Mouse (Mus musculus): ENCODE results near the gene Espn.

Gene Espn

DNA sequence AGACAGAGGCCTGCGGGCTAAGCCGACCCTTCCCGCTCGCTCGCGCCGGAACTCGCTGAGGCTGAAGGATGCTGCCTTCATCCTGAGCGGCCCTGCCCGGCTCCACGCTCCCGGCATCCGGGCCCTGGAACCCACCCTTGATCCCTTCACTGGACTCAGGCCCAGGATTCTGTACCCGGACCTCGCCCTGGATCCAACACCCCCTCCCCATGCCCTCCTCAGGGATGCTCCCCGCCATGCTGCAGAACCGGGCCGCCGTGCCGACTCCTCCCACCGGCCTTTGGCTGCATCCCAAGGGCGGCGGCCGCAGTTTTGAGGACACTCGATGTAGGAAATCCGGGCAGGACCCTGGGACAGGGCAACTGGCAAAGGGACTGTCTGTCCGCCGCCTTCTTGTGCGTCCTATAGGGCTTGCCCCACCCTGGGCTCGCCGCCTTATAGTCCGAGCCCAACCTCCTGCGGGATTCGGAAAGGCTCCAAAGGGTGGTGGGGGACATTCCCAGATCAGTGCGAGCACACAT lies 26.2 kb upstream of the Espn start:
- DNase-seq = peak; percentile 78 to 84

DNA sequence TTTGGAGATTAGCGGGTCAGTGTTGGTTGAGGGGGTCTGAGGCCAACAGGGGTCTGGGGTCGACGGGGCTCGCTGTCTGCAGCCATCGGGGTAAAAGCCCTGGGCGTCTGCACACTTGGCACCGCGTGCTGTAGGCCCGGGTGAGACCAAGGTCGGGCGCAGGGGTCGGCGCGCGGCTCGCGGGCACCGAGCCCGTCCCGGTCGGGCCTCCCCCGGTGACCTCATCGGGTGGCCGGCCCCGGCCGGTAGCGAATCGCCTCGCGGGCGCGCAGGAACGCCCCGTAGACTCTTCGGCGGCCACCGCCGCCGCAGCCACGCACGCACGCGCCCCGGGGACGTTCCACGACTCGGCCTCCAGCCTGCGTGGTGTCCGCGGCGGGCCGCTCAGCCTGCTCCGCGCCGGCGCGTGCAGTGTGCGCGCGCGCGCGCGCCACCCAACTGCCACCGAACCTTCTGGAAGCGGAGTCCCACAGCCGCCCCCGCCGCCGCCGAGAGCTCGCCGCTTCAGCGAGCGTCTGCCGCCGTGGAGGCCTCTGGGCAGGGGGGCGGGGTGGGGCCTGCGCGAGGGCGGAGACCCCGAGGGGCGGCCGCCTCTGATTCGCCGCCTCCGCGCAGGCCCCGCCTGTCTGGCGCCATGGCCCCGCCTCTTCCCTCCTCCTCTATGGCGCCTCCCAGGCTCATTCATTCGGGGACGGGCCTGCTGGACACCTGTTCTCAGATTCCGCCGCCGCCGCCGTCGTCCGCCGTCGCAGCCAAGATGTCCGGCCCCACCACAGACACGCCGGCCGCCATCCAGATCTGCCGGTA lies 25.6 kb upstream of the Espn start, which contains the start of gene Acot7:
TSS of gene Acot7 (plus strand) at position 598 of the 807 bp plus-strand sequence.
- DNase-seq = peak; percentile 94 to 99

- no peak for DNase-seq
Observed at GRCm38 (mm10) chr4:152177174-152177536, 25.0 kb upstream of the Espn start.

DNA sequence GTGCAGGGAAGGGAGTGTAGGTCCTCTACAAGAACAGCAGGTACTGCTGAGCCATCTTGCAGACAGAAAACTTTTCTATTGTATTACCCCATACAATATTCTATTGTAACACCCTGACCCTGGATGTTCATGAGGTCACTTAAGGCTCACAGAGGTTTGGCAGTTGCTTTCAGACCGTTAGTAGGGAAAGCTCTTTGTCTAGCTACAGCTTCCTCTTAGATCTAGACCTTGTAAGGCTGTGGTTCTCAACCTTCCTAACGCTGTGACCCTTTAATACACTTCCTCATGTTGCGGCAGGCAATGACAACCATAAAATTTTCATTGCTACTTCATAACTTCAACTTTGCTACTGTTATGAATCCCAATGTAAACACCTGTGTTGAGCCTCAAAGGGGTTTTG lies 24.5 kb upstream of the Espn start:
- no peak for DNase-seq

DNA sequence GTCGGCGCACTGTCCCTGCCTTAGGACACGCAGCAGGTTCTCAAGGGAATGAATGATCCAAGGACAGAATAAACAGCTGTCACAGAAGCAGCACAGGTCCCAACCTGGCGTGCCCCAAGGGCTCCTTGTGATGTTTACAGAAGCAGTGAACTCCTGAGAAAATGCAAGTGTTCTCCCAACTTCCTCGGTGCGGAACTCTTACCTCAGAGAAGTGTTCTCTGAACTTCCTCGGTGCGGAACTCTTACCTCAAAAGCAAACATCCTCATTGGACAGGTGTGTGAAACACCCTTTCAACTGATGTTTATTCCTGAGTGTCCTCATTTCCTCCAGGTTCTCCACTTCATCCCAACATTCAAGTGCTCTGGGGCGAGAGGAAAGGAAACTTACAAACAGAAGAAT lies 21.8 kb upstream of the Espn start:
- no peak for DNase-seq

- peak; percentile 91 for DNase-seq
Observed at GRCm38 (mm10) chr4:152173041-152173440, 20.9 kb upstream of the Espn start.

DNA sequence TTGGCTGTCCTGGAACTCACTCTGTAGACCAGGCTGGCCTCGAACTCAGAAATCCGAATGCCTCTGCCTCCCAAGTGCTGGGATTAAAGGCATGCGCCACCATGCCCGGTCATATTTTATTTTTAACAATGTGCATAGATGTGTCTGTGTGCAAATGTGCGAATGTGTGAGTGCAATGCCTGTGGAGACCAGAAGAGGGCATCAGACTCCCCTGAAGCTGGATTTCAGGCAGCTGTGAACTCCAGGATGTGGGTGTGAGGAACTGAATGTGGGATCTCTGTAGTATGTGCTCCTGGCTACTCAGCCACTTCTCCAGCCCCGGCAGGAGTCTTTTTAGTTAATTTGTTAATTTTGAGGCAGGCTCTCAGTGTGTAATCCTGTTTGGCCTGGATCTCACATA lies 19.4 kb upstream of the Espn start:
- DNase-seq = no peak

DNA sequence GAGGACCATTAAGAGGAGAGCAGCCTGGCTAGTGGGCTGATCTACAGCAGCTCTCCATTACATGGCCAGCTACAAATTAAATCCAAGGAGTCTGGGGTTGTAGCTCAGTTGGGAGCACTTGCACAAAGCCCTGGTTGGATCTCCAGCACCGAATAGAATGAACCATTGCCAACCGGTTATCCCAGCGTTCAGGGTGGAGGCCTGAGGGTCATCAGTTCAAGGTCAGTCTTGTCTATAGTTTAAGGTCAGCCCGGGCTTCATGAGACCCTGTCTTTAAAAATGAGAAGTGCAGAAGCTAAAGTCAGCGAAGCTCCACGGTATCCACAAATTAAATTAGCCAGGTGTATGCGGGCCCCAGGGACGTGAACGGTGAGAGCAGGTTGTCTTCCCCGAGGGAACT lies 18.1 kb upstream of the Espn start:
- no peak for DNase-seq

GRCm38 (mm10) chr4:152169103-152169502 lies 16.9 kb upstream of the Espn start:
- no peak for DNase-seq

- DNase-seq = no peak
Observed at GRCm38 (mm10) chr4:152168052-152168451, 15.9 kb upstream of the Espn start.

GRCm38 (mm10) chr4:152165036-152165931 lies 13.1 kb upstream of the Espn start:
- DNase-seq = peak; percentile 78 to 88

- no peak for DNase-seq
Observed at GRCm38 (mm10) chr4:152162748-152163147, 10.6 kb upstream of the Espn start.

GRCm38 (mm10) chr4:152161601-152162000 lies 9.4 kb upstream of the Espn start:
- no peak for DNase-seq

DNA sequence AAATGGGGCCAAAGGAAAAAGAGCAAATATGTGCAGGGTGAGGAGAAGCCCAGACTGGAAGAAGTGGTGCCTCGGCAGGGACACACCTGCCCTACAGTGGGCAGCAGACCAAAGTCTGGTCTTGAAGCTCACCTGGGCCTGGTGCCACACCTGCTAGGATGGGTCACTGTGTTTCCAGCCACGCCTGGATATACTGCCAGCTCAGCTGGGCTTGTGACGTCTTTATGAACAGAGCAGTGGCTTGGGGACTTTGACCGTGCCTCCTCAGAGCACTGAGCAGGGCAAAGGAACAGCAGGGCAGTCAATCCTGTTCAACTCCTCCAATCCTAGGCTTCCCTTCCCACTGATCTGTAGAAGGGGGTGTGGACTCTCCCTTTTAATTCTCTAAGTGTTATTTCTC lies 8.6 kb upstream of the Espn start:
- DNase-seq = no peak

DNA sequence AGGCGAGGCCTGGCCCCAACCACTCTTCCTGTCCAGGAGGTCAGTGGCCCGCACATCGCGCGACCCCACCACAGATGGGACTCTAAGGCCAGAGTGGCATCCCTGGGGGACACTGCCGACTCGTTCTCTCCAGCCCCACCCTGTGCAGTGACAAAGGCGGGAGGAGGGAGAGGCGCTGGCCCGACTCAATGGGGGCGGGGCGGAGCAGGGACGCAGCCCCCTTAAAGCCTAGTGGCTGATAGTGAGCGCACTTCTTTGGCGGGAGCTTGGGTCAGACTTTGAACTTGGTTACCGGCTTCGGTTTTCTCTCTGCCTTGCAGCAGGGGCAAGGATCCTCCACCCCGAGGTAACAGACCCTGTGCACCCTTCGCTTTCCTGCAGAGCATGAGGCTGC lies 7.1 kb upstream of the Espn start:
- DNase-seq = no peak

GRCm38 (mm10) chr4:152158585-152159284 lies 6.6 kb upstream of the Espn start, which contains the start of gene Hes2:
TSS of gene Hes2 (plus strand) at chr4:152158867.
- no peak for DNase-seq

GRCm38 (mm10) chr4:152157779-152158584 lies 5.8 kb upstream of the Espn start:
- DNase-seq = peak; percentile 61 to 67

- DNase-seq = no peak
Observed at GRCm38 (mm10) chr4:152155019-152155418, 2.8 kb upstream of the Espn start.

GRCm38 (mm10) chr4:152153771-152154177 lies 1.6 kb upstream of the Espn start:
- DNase-seq = peak; percentile 72 to 83

GRCm38 (mm10) chr4:152151451-152151965 lies 663 bp downstream of the Espn start:
- DNase-seq = no peak

DNA sequence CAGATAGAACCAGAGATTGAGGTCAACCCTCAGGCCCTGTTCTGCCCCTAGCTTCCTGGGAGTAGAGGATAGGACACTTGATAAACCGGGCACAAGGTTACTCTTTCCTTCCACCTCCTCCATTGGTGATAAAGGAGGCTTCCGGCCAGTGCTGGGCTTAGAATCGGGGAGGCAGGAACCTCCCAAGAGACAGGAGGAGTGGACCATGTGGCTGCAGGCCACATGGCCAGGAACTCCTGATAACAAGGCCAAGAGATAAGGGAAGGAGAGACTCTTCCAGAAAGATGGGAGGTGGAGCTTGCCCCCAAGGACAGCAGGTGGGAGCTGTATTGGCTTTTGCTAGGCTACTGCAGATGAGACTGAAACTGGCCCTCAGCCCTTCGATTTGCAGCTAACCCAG lies 1.6 kb downstream of the Espn start:
- no peak for DNase-seq
